Mouse (Mus musculus) bone marrow, adult 2 months (tissue): ENCODE data around the gene Zdhhc19.

Source experiments
- CTCF ChIP-seq: fragments of 200-500 bp; IDR thresholded peaks from 2 replicates; pipeline ENCODE4 v1.5.1; 2011; ENCODE audit warnings: low read length, control low read depth; ENCODE audit not compliant: control insufficient read depth, insufficient read depth
- POLR2A ChIP-seq: fragments of 200-500 bp; IDR thresholded peaks from 2 replicates; pipeline ENCODE4 v1.6.1; 2011; ENCODE audit warnings: low read depth, mild to moderate bottlenecking, control low read depth, low read length, borderline replicate concordance; ENCODE audit not compliant: control insufficient read depth

GRCm38 (mm10) chr16:32468488-32468887 lies 27.6 kb upstream of the Zdhhc19 start:
- no peak for TF ChIP-seq POLR2A
- no peak for TF ChIP-seq CTCF
